14 mouse cellular contexts compared by ENCODE assay signal in genomic region chr1:135562982-135563650, GRCm38 (mm10). TPM values are rescaled to one million over a fixed set of nuclear protein-coding genes. Genes with fewer than 3 reads are reported as not detected.
DNase-seq lines count a peak whose midpoint lies in the region; ATAC-seq and TF ChIP-seq lines count a peak whose summit lies in the region.
"Had no signal": no experiment of that assay in that cellular context is flagged by ENCODE, and none has a peak within 500 bp of the region (broad histone marks: within the 10 kb centered on the region; RNA-seq: fewer than 3 reads in every experiment).

No protein-coding gene starts in this region.

- peak; percentile 33; the same call in 1 of the 2 replicates for ATAC-seq in lung, embryonic 15.5 days (ENCODE audit: borderline replicate concordance, extremely low read depth, low FRiP score, low TSS enrichment)
- ATAC-seq in hindbrain, embryonic 16.5 days = 0 out of 2 replicates have a peak, but pooled peaks have one; percentile 1
- ATAC-seq in CD4-positive, CD25-positive, alpha-beta regulatory T cell, adult 4 months = no peak
- ATAC-seq: liver, embryonic 12.5 days had no signal

- no peaks in the 10 kb centered on the region for H3K27me3 ChIP-seq in heart, embryonic 10.5 days (ENCODE audit: insufficient read depth, poor library complexity, severe bottlenecking)
- no peaks in the 10 kb centered on the region for H3K27me3 ChIP-seq in lung, embryonic 15.5 days
- H3K27me3 ChIP-seq in hindbrain, embryonic 16.5 days (replicated peaks; ENCODE audit: control insufficient read depth, insufficient read depth, low read length) = no peaks in the 10 kb centered on the region
- no peaks in the 10 kb centered on the region for H3K27me3 ChIP-seq in limb, embryonic 10.5 days (ENCODE audit: low read depth, poor library complexity, severe bottlenecking)
- H3K27me3 ChIP-seq: liver, embryonic 12.5 days had no signal

- TF ChIP-seq POLR2A in lung, adult 2 months (IDR thresholded peaks at IDR 0.05; ENCODE audit: borderline replicate concordance, extremely low read depth, low read depth, low read length) = no peak

- peak overlapping the region; percentile 17; the same call in 1 of the 2 replicates for H3K27ac ChIP-seq in heart, embryonic 10.5 days
- H3K27ac ChIP-seq in lung, embryonic 15.5 days = peak overlapping the region; percentile 74
- H3K27ac ChIP-seq in hindbrain, embryonic 16.5 days (ENCODE audit: low read depth, low read length) = peak overlapping the region; percentile 35; the same call in 1 of the 2 replicates
- peak overlapping the region; percentile 90 for H3K27ac ChIP-seq in limb, embryonic 10.5 days
- H3K27ac ChIP-seq: liver, embryonic 12.5 days had no signal

- no peak overlapping the region for H3K4me3 ChIP-seq in heart, embryonic 10.5 days
- H3K4me3 ChIP-seq in lung, embryonic 15.5 days = no peak overlapping the region
- H3K4me3 ChIP-seq in lung, adult 2 months (replicated peaks; ENCODE audit: extremely low read depth, low read depth, low read length) = no peak overlapping the region
- no peak overlapping the region for H3K4me3 ChIP-seq in hindbrain, embryonic 16.5 days (ENCODE audit: low read length)
- H3K4me3 ChIP-seq in limb, embryonic 10.5 days = no peak overlapping the region
- H3K4me3 ChIP-seq: erythroblast, embryonic 14.5 days; liver, embryonic 12.5 days had no signal

- H3K4me1 ChIP-seq in heart, embryonic 10.5 days = peaks cover 60% of the 10 kb centered on the region
- H3K4me1 ChIP-seq in lung, embryonic 15.5 days = peaks cover 57% of the 10 kb centered on the region
- H3K4me1 ChIP-seq in lung, adult 2 months (ENCODE audit: control insufficient read depth, insufficient read depth, low read length) = no peaks in the 10 kb centered on the region
- peaks cover 63% of the 10 kb centered on the region for H3K4me1 ChIP-seq in hindbrain, embryonic 16.5 days (ENCODE audit: control insufficient read depth, insufficient read depth, low read depth, low read length)
- peaks cover 73% of the 10 kb centered on the region for H3K4me1 ChIP-seq in limb, embryonic 10.5 days

- 65% methylated on average over 8 of the region's 8 CpGs for whole genome bisulfite sequencing in heart, embryonic 10.5 days
- WGBS in lung, embryonic 15.5 days = 42% methylated on average over 8 of the region's 8 CpGs
- 65% methylated on average over 8 of the region's 8 CpGs for WGBS in lung, adult 2 months
- 65% methylated on average over 8 of the region's 8 CpGs for WGBS in hindbrain, embryonic 16.5 days
- 63% methylated on average over 8 of the region's 8 CpGs for WGBS in limb, embryonic 10.5 days

- H3K9me3 ChIP-seq in heart, embryonic 10.5 days = no peaks in the 10 kb centered on the region
- H3K9me3 ChIP-seq in lung, embryonic 15.5 days = no peaks in the 10 kb centered on the region
- no peaks in the 10 kb centered on the region for H3K9me3 ChIP-seq in hindbrain, embryonic 16.5 days (ENCODE audit: control insufficient read depth, low read length)
- H3K9me3 ChIP-seq in limb, embryonic 10.5 days (replicated peaks) = no peaks in the 10 kb centered on the region
- H3K9me3 ChIP-seq: liver, embryonic 12.5 days had no signal

- TF ChIP-seq CTCF in lung, adult 2 months (IDR thresholded peaks at IDR 0.05; ENCODE audit: insufficient read depth, low read length) = no peak

- H3K9ac ChIP-seq in lung, embryonic 15.5 days = no peak overlapping the region
- no peak overlapping the region for H3K9ac ChIP-seq in hindbrain, embryonic 16.5 days (ENCODE audit: low read depth, low read length)
- H3K9ac ChIP-seq: liver, embryonic 12.5 days had no signal

- DNase-seq in heart, embryonic 10.5 days (ENCODE audit: low spot score) = no peak
- DNase-seq in heart, adult 11 months = no peak
- no peak for DNase-seq in lung, adult 2 months
- peak; percentile 36 for DNase-seq in limb, embryonic 10.5 days (ENCODE audit: low spot score)
- no peak for DNase-seq in right cerebral cortex, postnatal 10 days (ENCODE audit: low spot score in 2 of 2)
- DNase-seq: cerebellum, adult 11-12 months; gastrocnemius, postnatal 14 days; right cerebral cortex, postnatal 4 days; thymus, postnatal 4 days had no signal

- H3K36me3 ChIP-seq in heart, embryonic 10.5 days = peaks cover 10% of the 10 kb centered on the region
- H3K36me3 ChIP-seq in lung, embryonic 15.5 days = no peaks in the 10 kb centered on the region
- H3K36me3 ChIP-seq in hindbrain, embryonic 16.5 days (ENCODE audit: control insufficient read depth, insufficient read depth, low read length) = no peaks in the 10 kb centered on the region
- peaks cover 10% of the 10 kb centered on the region; the same call in 1 of the 2 replicates for H3K36me3 ChIP-seq in limb, embryonic 10.5 days
- H3K36me3 ChIP-seq: liver, embryonic 12.5 days had no signal

- no peak overlapping the region for H3K4me2 ChIP-seq in lung, embryonic 15.5 days
- no peak overlapping the region for H3K4me2 ChIP-seq in hindbrain, embryonic 16.5 days (ENCODE audit: low read length)
- H3K4me2 ChIP-seq: liver, embryonic 12.5 days had no signal

RNA-seq across cellular contexts. Expression of gene Nav1, which starts 44.0 kb away (rescaled TPM):
- 26.5 and 33.0 TPM in 2 replicates for polyA plus RNA-seq in heart, embryonic 10.5 days (2016; fragmentation: Nextera tagmentation; extraction: Ambion mirVana)
- polyA plus RNA-seq in lung, embryonic 15.5 days (2015; fragmentation: Nextera tagmentation; extraction: Ambion mirVana) = 10.7 and 11.6 TPM in 2 replicates
- polyA plus RNA-seq in lung, adult 2 months (2012; rRNA removed) = 19.8 and 21.2 TPM in 2 replicates
- 48.8 and 50.1 TPM in 2 replicates for polyA plus RNA-seq in hindbrain, embryonic 16.5 days (2015; fragmentation: Nextera tagmentation; extraction: Ambion mirVana)
- polyA plus RNA-seq in limb, embryonic 10.5 days (2016; fragmentation: Nextera tagmentation; extraction: Ambion mirVana) = 16.1 and 18.3 TPM in 2 replicates
- under 1 TPM; 0.29 to 0.98 TPM for polyA plus RNA-seq in CD4-positive, CD25-positive, alpha-beta regulatory T cell, adult 4 months (2017; shearing (Covaris generic))

Comparison
In these comparisons a context has a peak if more than half of its experiments do, and no peak if none do; other contexts are left out.
1. H3K27ac ChIP-seq: peak in every context shown above with its lines; median percentile 90 in limb, embryonic 10.5 days; 74 in lung, embryonic 15.5 days; 35 in hindbrain, embryonic 16.5 days; 17 in heart, embryonic 10.5 days.